Mouse (Mus musculus): ENCODE data around the gene Anp32e. TPM values are rescaled to one million over a fixed set of nuclear protein-coding genes. Genes with fewer than 3 reads are reported as not detected.
"Not testable (repeated sequence)": the region's sequence is repeated elsewhere in the genome, so short reads cannot be mapped to it uniquely, and the experiment has no call there.

Gene Anp32e
- polyA plus RNA-seq, 1 experiment, result 13.1 TPM

GRCm38 (mm10) chr3:95903753-95904502 lies 25.1 kb upstream of the Anp32e start:
- DNase-seq (ENCODE audit: low read depth), result no peak

DNA sequence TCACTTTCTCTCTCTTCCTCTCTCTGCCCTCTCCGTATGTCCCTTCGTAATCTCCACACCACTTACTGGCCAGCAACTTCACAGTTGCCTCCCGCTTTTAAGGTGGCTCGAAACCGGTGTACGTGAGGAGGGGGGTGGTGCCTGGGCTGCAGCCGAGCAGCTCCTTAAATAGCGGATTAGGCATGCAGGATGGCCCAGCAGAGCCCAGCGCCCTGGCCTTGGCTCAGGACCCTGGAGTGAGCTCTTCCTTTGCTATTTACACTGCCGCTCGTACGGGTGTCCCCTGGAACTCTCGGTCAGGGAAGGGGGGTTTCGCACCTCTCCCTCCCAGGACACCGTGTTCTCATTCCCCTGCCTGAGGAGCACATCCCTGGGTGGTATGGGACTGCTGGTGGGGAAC lies 24.5 kb upstream of the Anp32e start, which contains the start of gene Car14:
TSS of gene Car14 (minus strand) at position 124 of the 400 bp plus-strand sequence.
- no peak for DNase-seq (ENCODE audit: low read depth)

DNA sequence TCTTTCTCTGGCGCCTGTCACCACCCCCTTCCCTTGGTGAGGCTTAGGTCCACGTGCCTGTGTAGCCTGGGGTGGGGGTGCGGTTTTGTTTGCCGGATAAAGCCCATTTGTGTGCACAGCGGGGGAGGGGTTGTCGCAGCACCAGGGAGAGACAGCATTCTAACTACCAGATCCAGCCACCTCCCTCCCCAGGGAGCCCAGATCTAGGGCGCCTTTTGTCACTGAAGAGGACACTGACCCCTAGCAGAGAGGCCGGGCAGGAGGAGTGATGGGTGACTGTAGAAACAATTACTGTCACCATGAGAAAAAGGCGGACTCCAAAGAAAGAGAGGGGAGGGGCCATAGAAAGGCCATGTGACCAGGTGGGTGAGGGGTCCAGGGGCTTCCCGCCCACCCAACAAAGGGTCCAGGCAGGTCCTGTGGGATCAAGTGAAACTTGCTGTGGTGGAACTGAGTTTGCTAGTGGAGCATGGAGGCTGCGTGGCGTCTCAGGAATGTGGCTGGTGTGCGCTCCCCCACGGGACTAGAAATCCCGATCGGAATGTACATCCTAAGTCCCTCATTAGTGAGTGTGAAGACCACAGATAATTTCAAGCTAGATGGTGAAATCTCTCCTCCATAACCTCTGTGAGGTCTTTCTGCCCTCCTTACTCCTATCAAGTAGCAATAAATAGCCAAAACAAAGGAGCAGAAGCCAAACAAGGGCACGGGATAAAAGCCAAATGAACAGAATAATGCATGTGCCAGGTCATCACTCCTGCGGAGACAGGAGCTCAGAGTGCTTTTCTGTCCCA lies 23.7 kb upstream of the Anp32e start:
- no peak for DNase-seq (ENCODE audit: low read depth)

- no peak for DNase-seq (ENCODE audit: low read depth)
These were observed 23.0 kb upstream of the Anp32e start for GRCm38 (mm10) chr3:95905940-95906492.

- no peak for DNase-seq (ENCODE audit: low read depth)
These were observed 22.2 kb upstream of the Anp32e start for GRCm38 (mm10) chr3:95906860-95907259.

- DNase-seq (ENCODE audit: low read depth), result no peak
These were observed 21.4 kb upstream of the Anp32e start for GRCm38 (mm10) chr3:95907613-95908012.

DNA sequence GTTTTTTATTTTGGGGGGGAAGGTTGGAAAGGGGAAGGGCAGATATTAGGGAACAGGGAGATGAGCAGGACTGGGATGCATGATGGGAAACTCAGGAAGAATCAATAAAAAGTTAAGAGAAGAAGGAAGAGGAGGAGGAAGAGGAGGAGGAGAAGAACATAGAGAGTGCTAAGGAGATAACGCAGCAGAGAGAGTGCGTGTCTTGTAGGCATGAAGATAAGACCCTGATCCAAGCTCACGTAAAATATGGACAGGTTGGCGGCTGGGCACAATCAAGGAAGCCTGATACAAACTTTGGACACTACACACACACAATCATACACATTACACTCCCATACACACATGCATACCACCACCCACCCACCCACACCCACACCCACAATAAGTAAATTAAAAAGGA lies 14.3 kb upstream of the Anp32e start:
- no peak for DNase-seq (ENCODE audit: low read depth)

GRCm38 (mm10) chr3:95916760-95917159 lies 12.3 kb upstream of the Anp32e start:
- no peak for DNase-seq (ENCODE audit: low read depth)

DNA sequence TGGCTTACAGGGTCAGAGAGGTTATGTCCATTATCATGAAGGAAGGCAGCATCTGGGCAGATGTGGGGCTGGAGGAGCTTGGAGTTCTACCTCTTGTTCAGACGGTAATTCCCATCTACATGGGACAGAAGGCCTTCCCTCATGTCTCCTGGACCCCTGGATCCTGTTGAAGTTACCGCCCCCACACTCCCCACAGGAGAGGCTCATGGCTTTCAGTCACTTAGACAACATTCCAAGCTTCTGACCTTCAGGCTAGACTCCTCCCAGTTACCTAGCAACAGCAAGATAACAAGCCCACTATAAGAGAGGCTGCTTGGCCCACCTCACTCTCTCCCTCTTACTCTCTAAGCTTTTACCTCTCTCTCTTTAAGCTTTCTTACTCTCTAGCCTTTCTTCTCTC lies 8.5 kb upstream of the Anp32e start:
- not testable (repeated sequence) for DNase-seq (ENCODE audit: low read depth)

GRCm38 (mm10) chr3:95923429-95923828 lies 5.6 kb upstream of the Anp32e start:
- not testable (repeated sequence) for DNase-seq (ENCODE audit: low read depth)

GRCm38 (mm10) chr3:95924185-95924584 lies 4.9 kb upstream of the Anp32e start:
- no peak for DNase-seq (ENCODE audit: low read depth)

GRCm38 (mm10) chr3:95925087-95925486 lies 4.0 kb upstream of the Anp32e start:
- no peak for DNase-seq (ENCODE audit: low read depth)

- no peak for DNase-seq (ENCODE audit: low read depth)
These were observed 787 bp upstream of the Anp32e start for GRCm38 (mm10) chr3:95928261-95928657.

DNA sequence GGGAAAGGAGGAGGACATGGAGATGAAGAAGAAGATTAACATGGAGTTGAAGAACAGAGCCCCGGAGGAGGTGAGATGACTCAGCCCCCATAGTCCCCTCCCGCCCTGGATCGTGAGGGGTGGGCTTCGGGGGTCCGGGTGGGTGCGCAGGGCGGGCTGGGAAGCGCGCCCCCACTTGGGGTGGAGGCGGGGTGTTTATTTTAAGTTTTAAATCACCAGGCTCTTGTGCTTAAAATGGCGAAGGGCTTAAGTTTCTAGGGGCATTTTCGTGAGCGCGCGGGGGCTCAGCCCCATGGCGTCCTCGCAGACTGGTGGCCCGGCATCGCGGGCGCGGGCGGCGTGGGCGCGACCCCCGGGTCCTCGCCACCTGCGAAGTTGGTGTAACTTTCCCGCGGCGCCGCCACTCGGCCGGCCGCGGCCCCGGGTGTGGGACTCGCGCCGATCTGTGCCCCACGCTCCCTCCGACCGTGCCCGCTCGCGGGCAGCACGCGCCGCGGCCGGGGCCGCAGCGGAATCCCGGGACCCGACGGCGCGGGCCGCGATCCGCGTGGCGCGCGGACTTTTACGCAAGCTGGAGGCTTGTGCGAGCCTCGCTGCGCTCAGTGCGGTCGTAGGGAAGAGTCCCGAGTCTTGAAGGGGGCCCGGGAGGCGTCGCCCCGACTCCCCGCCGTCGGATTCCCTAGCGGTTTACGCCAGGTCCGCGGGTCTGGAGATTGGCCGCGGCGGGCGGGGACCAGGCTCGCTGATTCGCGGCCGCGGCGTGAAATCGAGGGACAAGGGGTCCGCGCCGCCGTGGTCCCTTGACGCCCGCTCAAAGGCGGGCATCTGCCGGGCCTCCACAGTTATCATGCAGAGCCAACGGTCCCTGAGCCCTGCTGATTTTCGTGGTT lies 780 bp downstream of the Anp32e start:
- no peak for DNase-seq (ENCODE audit: low read depth)

DNA sequence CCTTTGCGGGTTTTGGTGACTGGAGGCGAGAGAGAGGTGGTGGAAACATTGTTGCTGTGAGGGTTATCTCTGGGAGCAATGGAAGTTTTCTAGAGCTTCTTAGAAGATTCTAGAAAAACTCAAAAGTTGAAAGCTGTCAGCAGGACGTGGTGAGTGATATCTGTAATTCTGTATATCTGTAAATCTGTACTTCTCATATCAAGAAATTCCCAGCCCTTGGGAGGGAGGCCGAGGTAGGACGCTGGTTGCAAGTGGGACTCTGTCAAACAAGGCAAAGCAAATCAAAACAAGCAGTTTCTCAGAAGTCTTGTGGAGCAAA lies 1.4 kb downstream of the Anp32e start:
- no peak for DNase-seq (ENCODE audit: low read depth)

DNA sequence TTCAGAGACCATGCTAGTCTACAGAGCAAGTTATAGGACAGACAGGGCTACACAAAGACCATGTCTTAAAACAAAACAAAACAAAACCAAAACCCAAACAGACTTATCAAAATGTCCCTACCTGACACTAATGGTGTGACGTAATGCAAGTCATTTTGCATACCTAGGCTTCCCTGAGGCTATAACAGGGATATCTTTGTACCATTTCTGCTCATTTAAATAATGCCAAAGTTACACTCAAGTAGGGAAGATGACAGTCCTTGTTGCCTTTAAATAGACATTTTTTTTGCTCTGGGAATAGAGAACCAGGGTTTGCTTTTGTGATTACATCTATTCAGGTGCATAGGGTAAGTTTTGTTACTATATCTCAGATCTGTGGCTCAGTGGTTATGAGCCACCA lies 2.4 kb downstream of the Anp32e start:
- DNase-seq (ENCODE audit: low read depth), result no peak

DNA sequence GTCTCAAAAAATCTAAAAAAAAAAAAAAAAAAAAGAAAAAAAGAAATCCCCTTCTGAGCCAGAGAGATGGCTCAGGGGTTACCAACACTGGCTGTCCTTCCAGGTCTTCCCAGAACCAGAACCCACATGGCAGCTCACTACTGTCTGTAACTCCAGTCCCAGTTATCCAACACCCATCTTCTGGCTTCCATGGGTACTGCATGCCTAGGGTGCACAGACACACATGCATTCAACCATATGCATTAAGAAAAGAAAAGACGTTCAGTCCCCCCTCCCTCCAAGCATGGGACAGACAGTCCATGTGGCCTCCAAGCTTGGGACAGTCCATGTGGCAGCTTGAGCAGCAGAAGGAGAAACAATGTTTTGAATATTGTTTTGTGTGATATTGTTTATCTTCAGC lies 3.1 kb downstream of the Anp32e start:
- DNase-seq (ENCODE audit: low read depth), result no peak

DNA sequence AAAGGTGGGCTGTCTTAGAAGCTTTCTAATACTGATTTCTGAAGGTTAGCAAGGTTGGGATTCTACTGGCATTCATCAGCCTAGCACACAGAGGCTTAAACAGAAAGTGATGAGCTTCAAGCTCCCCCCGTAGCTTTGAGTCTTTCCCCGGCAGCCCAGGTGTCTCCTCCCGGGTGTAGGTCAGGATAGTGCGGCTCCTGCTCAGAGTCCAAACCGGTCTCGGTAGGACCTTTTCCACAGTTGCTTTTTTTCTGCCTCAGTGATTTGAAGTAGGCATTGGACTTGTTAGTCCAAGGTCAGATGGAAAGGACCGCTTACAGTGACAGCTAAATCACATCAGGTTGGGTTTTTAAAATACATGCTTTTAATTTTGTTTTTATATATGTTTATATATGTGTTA lies 3.5 kb downstream of the Anp32e start:
- no peak for DNase-seq (ENCODE audit: low read depth)

DNA sequence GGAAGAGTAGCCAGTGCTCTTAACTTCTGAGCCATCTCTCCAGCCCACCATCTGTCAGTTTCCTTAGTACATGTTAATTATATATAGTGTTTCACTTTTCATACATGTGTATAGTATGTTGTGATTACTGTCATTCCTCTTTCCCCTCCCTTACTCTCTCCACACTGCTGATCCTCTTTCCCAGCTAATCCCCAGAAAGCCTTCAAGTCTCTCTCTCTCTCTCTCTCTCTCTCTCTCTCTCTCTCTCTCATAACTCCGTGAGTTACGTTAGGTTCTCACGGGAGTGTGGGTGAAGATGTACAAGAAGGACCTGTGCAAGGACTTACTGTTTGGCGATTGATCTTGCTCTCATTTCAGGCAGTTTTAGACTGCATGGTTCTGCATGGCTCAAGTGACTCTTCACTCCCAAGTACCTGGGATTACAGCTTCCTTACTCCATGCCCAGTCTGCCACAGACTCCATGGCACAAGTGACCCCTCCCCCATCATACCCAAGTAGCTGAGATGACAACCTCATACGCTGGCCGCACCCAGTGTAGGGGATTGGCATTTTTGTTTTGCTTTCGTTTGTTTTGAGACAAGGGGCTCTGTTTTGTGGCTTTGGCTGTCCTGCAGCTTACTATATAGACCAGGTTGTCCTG lies 4.2 kb downstream of the Anp32e start:
- no peak for DNase-seq (ENCODE audit: low read depth)

DNA sequence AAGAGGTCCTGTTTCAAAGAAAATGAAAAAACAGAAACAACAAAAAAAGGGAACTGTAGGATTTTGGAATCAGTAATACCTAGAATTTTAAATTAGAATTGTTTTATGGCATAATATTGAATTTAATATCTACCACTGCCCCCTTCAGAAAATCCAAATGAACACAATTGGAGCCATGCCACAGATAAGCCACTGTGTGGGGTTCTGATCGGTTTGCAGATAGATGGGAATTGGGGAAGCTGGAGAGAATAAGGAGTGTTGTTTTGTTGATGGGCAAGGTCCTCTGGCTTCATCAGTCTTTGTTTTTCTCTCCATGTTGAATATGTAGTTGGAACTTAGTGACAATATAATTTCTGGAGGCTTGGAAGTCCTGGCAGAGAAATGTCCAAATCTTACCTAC lies 5.4 kb downstream of the Anp32e start:
- no peak for DNase-seq (ENCODE audit: low read depth)

DNA sequence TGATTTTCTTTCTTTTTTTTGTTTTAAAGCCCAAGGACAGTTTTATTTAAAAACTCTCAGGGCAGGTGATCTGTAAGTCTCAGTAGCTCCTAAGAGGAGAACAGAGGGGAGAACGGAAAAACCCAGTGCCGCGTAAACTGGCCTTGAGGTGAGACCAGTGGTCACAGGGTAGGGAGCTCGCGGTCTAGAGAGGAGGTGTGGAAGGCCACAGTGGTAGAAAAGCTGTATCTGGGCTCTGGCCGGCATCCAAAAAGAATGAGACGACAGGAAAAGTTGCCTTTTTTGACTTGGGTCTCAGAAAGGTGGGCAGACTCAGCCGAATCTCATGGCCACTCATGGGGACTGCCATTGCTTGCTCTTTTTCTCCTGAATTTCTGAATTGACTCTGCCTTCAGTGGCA lies 9.2 kb downstream of the Anp32e start:
- no peak for DNase-seq (ENCODE audit: low read depth)

DNA sequence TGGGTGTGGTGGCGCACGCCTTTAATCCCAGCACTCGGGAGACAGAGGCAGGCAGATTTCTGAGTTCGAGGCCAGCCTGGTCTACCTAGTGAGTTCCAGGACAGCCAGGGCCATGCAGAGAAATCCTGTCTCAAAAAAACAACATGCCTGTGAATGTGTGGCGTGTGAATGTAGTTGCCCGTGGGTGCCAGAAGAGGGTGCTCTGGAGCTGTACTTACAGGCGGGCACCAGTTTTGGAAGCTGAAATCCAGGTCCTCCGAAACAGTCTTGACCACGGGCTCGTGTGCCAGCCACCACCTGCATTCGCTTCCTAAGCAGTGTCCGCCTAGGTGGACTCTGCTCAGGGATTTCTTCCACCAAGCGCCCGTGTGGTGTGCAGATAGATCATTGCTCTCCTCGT lies 9.8 kb downstream of the Anp32e start:
- no peak for DNase-seq (ENCODE audit: low read depth)

Measured in gonadal fat pad, adult 2 months (tissue).